Comparison of ENCODE assay signal across 9 mouse cellular contexts in genomic region chr4:142160041-142160440, GRCm38 (mm10).
DNase-seq lines count a peak whose midpoint lies in the region; ATAC-seq lines count a peak whose summit lies in the region.
"Had no signal": no experiment of that assay in that cellular context is flagged by ENCODE, and none has a peak within 500 bp of the region (broad histone marks: within the 10 kb centered on the region; RNA-seq: fewer than 3 reads in every experiment).

No protein-coding gene starts in this region.

- no peak overlapping the region for H3K4me2 ChIP-seq in midbrain, embryonic 12.5 days (replicated peaks)
- H3K4me2 ChIP-seq in midbrain, embryonic 11.5 days: no peak overlapping the region
- H3K4me2 ChIP-seq in kidney, embryonic 15.5 days: no peak overlapping the region
- H3K4me2 ChIP-seq: embryonic facial prominence, embryonic 15.5 days had no signal

- H3K4me1 ChIP-seq in midbrain, embryonic 12.5 days: 0 out of 2 replicates have a peak, but pooled peaks cover 3% of the 10 kb centered on the region
- no peaks in the 10 kb centered on the region for H3K4me1 ChIP-seq in midbrain, embryonic 11.5 days (ENCODE audit: control insufficient read depth, insufficient read depth, low read length)
- H3K4me1 ChIP-seq in kidney, embryonic 15.5 days: peaks cover 25% of the 10 kb centered on the region

- no peak for DNase-seq in midbrain, embryonic 11.5 days (ENCODE audit: low spot score, missing footprints)
- DNase-seq in gastrocnemius, adult 18-20 months (ENCODE audit: low spot score): peak; percentile 45
- DNase-seq in heart, postnatal 10 days: peak; percentile 79 to 83
- DNase-seq in skeletal muscle tissue, adult 2 months (ENCODE audit: low read depth, low spot score): peak; percentile 78
- DNase-seq in cerebellum, postnatal 25 days: no peak

- H3K36me3 ChIP-seq in midbrain, embryonic 12.5 days: peaks cover 9% of the 10 kb centered on the region; the same call in 1 of the 2 replicates
- H3K36me3 ChIP-seq in midbrain, embryonic 11.5 days (ENCODE audit: control insufficient read depth, insufficient read depth, low read length): no peaks in the 10 kb centered on the region
- peaks cover 25% of the 10 kb centered on the region for H3K36me3 ChIP-seq in kidney, embryonic 15.5 days

- 50% methylated on average over 8 of the region's 8 CpGs for WGBS in midbrain, embryonic 12.5 days
- 53% methylated on average over 8 of the region's 8 CpGs for WGBS in midbrain, embryonic 11.5 days
- WGBS in kidney, embryonic 15.5 days: 78% methylated on average over 8 of the region's 8 CpGs

- H3K27ac ChIP-seq in midbrain, embryonic 12.5 days (replicated peaks): peak overlapping the region; percentile 52
- no peak overlapping the region for H3K27ac ChIP-seq in midbrain, embryonic 11.5 days (ENCODE audit: low read depth, low read length)
- H3K27ac ChIP-seq in kidney, embryonic 15.5 days: no peak overlapping the region
- H3K27ac ChIP-seq: embryonic facial prominence, embryonic 15.5 days; macrophage had no signal

- H3K9ac ChIP-seq in midbrain, embryonic 12.5 days (replicated peaks): no peak overlapping the region
- no peak overlapping the region for H3K9ac ChIP-seq in midbrain, embryonic 11.5 days (ENCODE audit: low read length)
- no peak overlapping the region for H3K9ac ChIP-seq in kidney, embryonic 15.5 days
- H3K9ac ChIP-seq: embryonic facial prominence, embryonic 15.5 days had no signal

- H3K27me3 ChIP-seq in midbrain, embryonic 12.5 days: no peaks in the 10 kb centered on the region
- no peaks in the 10 kb centered on the region for H3K27me3 ChIP-seq in midbrain, embryonic 11.5 days (ENCODE audit: control insufficient read depth, insufficient read depth, low read length)
- no peaks in the 10 kb centered on the region for H3K27me3 ChIP-seq in kidney, embryonic 15.5 days
- H3K27me3 ChIP-seq: embryonic facial prominence, embryonic 15.5 days had no signal

- H3K9me3 ChIP-seq in midbrain, embryonic 12.5 days: peaks cover 3% of the 10 kb centered on the region; the same call in 1 of the 2 replicates
- H3K9me3 ChIP-seq in midbrain, embryonic 11.5 days (ENCODE audit: control insufficient read depth, low read length): no peaks in the 10 kb centered on the region
- H3K9me3 ChIP-seq in kidney, embryonic 15.5 days (replicated peaks): no peaks in the 10 kb centered on the region
- H3K9me3 ChIP-seq: embryonic facial prominence, embryonic 15.5 days had no signal

- no peak for ATAC-seq in midbrain, embryonic 12.5 days (ENCODE audit: low FRiP score, low read depth)
- no peak for ATAC-seq in midbrain, embryonic 11.5 days (ENCODE audit: low FRiP score)
- no peak for ATAC-seq in kidney, embryonic 15.5 days (replicated peaks; ENCODE audit: low FRiP score)

- H3K4me3 ChIP-seq in midbrain, embryonic 12.5 days: no peak overlapping the region
- no peak overlapping the region for H3K4me3 ChIP-seq in midbrain, embryonic 11.5 days (ENCODE audit: low read depth, low read length)
- H3K4me3 ChIP-seq in kidney, embryonic 15.5 days (replicated peaks): no peak overlapping the region
- H3K4me3 ChIP-seq: embryonic facial prominence, embryonic 15.5 days had no signal

- intact Hi-C loops in heart, postnatal 10 days (cut with DNase I): no loop called here

Comparison
In these comparisons a context has a peak if more than half of its experiments do, and no peak if none do; other contexts are left out.
1. DNase-seq: peak in gastrocnemius, adult 18-20 months (single experiment), heart, postnatal 10 days (2 of 2) and skeletal muscle tissue, adult 2 months (single experiment); none in midbrain, embryonic 11.5 days (single experiment) and cerebellum, postnatal 25 days (0 of 2).